Mouse (Mus musculus) forebrain, embryonic 16.5 days (tissue): ENCODE data around the gene Rgs9. TPM values are rescaled to one million over a fixed set of nuclear protein-coding genes. Genes with fewer than 3 reads are reported as not detected.

ENCODE experiments used
- ATAC-seq: fragments of 200-750 bp; cut with Nextera tagmentation; 2 replicates; pipeline ENCODE4 v1.8.0; 2017; ENCODE audit warnings: mild to moderate bottlenecking, moderate library complexity
- H3K27ac ChIP-seq: fragments of 300-500 bp; sonication (generic); 2 replicates; pipeline ENCODE4 v1.5.1; 2014; ENCODE audit warnings: low read length, control low read depth
- H3K27me3 ChIP-seq: fragments of 300-500 bp; sonication (generic); replicated peaks from 2 replicates; pipeline ENCODE4 v1.6.1; 2014; ENCODE audit warnings: low read length; ENCODE audit not compliant: control insufficient read depth, insufficient read depth
- H3K36me3 ChIP-seq: fragments of 300-500 bp; sonication (generic); 2 replicates; pipeline ENCODE4 v1.6.1; 2014; ENCODE audit not compliant: control insufficient read depth, insufficient read depth
- H3K4me1 ChIP-seq: fragments of 300-500 bp; sonication (generic); replicated peaks from 2 replicates; pipeline ENCODE4 v1.6.1; 2014; ENCODE audit warnings: low read length; ENCODE audit not compliant: control insufficient read depth, insufficient read depth
- H3K4me2 ChIP-seq: fragments of 300-500 bp; sonication (generic); 2 replicates; pipeline ENCODE4 v1.6.1; 2014; ENCODE audit warnings: mild to moderate bottlenecking, low read length, control low read depth
- H3K4me3 ChIP-seq: fragments of 300-500 bp; sonication (generic); replicated peaks from 2 replicates; pipeline ENCODE4 v1.5.1; 2014; ENCODE audit warnings: mild to moderate bottlenecking, low read length, control low read depth
- H3K9ac ChIP-seq: fragments of 300-500 bp; sonication (generic); replicated peaks from 2 replicates; pipeline ENCODE4 v1.6.1; 2014; ENCODE audit warnings: low read depth, low read length, control low read depth
- H3K9me3 ChIP-seq: fragments of 300-500 bp; sonication (generic); 2 replicates; pipeline ENCODE4 v1.6.1; 2016; ENCODE audit warnings: low read length; ENCODE audit not compliant: control insufficient read depth
- WGBS: fragments of 180-500 bp; shearing (Covaris S2); extraction: QIAGEN DNeasy Blood & Tissue Kit; methylation state at CpG from one replicate; pipeline ENCODE4 v1.1.7; 2014; 5-methylcytosine and 5-hydroxymethylcytosine counted together
- polyA plus RNA-seq: library from polyadenylated mRNA; unstranded; fragments of >200 nt; fragmentation: Nextera tagmentation; extraction: Ambion mirVana; gene quantifications from 2 replicates; pipeline ENCODE4 v1.2.1, GENCODE M21; 2015

The Rgs9 gene
- polyA plus RNA-seq, 1 experiment from 2014 or later, result 9.7 TPM

- no peaks in the 10 kb centered on the region for H3K4me1 ChIP-seq
- no peak overlapping the region for H3K9ac ChIP-seq
- no peaks in the 10 kb centered on the region for H3K36me3 ChIP-seq
- no peak overlapping the region for H3K4me3 ChIP-seq
- H3K27ac ChIP-seq, result peak overlapping the region; percentile 16; the same call in 1 of the 2 replicates
- H3K27me3 ChIP-seq, result no peaks in the 10 kb centered on the region
- 83% methylated on average over 32 of the region's 32 CpGs for WGBS
- ATAC-seq, result peak; percentile 57
- no peak overlapping the region for H3K4me2 ChIP-seq
- no peaks in the 10 kb centered on the region for H3K9me3 ChIP-seq
Measured at GRCm38 (mm10) chr11:109258941-109259910, 38.7 kb downstream of the Rgs9 start.

DNA sequence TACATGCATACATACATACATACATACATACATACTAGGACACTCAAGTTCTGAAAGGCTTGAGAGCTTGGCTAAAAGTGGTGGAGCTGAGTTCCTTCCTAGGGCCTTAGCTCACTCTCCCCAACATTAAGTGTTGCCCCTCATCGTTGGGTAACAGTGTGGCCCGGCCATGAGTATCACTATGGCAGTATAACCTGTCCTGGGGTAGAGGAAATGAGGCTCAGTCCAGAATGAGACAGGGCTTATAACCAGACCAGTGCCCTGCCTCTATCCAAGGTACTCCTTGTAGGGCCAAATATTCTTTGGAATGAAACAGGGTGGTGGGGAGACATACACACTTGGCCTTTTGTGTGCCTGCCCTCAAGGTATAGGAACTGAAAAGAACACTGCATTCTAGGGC lies 40.1 kb downstream of the Rgs9 start:
- ATAC-seq, result no peak
- H3K27me3 ChIP-seq, result no peaks in the 10 kb centered on the region
- H3K4me2 ChIP-seq, result no peak overlapping the region
- H3K9ac ChIP-seq, result no peak overlapping the region
- no peak overlapping the region for H3K4me3 ChIP-seq
- no peak overlapping the region for H3K27ac ChIP-seq
- H3K9me3 ChIP-seq, result no peaks in the 10 kb centered on the region
- H3K4me1 ChIP-seq, result no peaks in the 10 kb centered on the region
- 95% methylated on average over 2 of the region's 2 CpGs for WGBS
- no peaks in the 10 kb centered on the region for H3K36me3 ChIP-seq

GRCm38 (mm10) chr11:109255022-109255421 lies 42.9 kb downstream of the Rgs9 start:
- no peaks in the 10 kb centered on the region for H3K36me3 ChIP-seq
- no peak for ATAC-seq

DNA sequence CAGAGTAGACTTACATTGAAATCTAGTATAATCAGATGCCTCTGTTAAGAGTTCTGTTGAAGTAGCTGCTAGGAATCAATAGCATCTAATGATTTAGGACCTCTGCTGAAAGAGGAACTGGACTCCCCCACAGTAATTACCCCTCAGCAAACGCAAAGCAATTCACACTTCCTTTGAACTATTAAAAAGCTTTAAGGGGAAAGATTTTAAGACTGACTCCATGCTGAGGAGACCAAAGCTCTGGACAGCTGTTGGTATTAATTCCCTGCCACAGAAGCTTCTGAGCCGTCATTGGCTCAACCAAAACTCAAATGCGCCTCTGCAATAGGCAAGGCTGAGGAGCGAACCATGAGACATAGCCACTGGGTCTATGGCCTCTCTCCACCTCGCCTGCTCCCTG lies 45.4 kb downstream of the Rgs9 start:
- 37% methylated on average over 5 of the region's 5 CpGs for WGBS
- H3K27ac ChIP-seq, result no peak overlapping the region
- no peaks in the 10 kb centered on the region for H3K4me1 ChIP-seq
- H3K27me3 ChIP-seq, result no peaks in the 10 kb centered on the region
- no peak overlapping the region for H3K4me2 ChIP-seq
- no peak overlapping the region for H3K4me3 ChIP-seq
- no peaks in the 10 kb centered on the region for H3K36me3 ChIP-seq
- no peak overlapping the region for H3K9ac ChIP-seq
- no peak for ATAC-seq
- no peaks in the 10 kb centered on the region for H3K9me3 ChIP-seq

More at GRCm38 (mm10) chr11:109255022-109255421, 42.9 kb downstream of the Rgs9 start:
- H3K27me3 ChIP-seq, result no peaks in the 10 kb centered on the region
- H3K27ac ChIP-seq, result no peak overlapping the region
- H3K4me2 ChIP-seq, result no peak overlapping the region
- no peaks in the 10 kb centered on the region for H3K4me1 ChIP-seq
- H3K9me3 ChIP-seq, result no peaks in the 10 kb centered on the region
- H3K9ac ChIP-seq, result no peak overlapping the region
- H3K4me3 ChIP-seq, result no peak overlapping the region
- 83% methylated on average over 4 of the region's 4 CpGs for WGBS

- H3K4me2 ChIP-seq, result no peak overlapping the region
- no peaks in the 10 kb centered on the region for H3K36me3 ChIP-seq
- 95% methylated on average over 4 of the region's 4 CpGs for WGBS
- no peak overlapping the region for H3K4me3 ChIP-seq
- H3K4me1 ChIP-seq, result no peaks in the 10 kb centered on the region
- no peaks in the 10 kb centered on the region for H3K27me3 ChIP-seq
- H3K27ac ChIP-seq, result no peak overlapping the region
- no peak overlapping the region for H3K9ac ChIP-seq
- ATAC-seq, result no peak
- H3K9me3 ChIP-seq, result no peaks in the 10 kb centered on the region
Measured at GRCm38 (mm10) chr11:109250566-109250965, 47.4 kb downstream of the Rgs9 start.

DNA sequence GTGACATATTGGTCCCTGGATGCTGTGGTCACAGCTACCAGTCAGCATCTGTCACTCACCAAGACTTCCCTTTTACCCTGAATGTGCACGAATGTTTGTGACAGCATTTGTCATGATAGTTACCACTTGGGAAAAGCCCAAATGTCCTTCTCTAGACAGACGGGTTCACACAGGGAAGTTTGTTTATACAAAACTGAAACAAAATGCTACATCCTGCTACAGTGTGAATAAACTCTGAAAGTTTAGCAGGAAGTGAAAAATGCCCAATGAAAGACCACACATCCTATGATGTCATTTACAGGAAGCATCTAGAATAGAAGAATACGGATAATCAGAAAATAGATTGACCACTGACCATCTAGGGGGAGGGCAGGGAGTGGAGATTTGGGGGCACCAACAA lies 51.0 kb downstream of the Rgs9 start:
- H3K4me2 ChIP-seq, result no peak overlapping the region
- H3K27ac ChIP-seq, result no peak overlapping the region
- no peaks in the 10 kb centered on the region for H3K4me1 ChIP-seq
- no peak for ATAC-seq
- no peaks in the 10 kb centered on the region for H3K9me3 ChIP-seq
- WGBS, result 78% methylated on average over 3 of the region's 3 CpGs
- H3K4me3 ChIP-seq, result no peak overlapping the region
- no peaks in the 10 kb centered on the region for H3K36me3 ChIP-seq
- H3K27me3 ChIP-seq, result no peaks in the 10 kb centered on the region
- no peak overlapping the region for H3K9ac ChIP-seq

DNA sequence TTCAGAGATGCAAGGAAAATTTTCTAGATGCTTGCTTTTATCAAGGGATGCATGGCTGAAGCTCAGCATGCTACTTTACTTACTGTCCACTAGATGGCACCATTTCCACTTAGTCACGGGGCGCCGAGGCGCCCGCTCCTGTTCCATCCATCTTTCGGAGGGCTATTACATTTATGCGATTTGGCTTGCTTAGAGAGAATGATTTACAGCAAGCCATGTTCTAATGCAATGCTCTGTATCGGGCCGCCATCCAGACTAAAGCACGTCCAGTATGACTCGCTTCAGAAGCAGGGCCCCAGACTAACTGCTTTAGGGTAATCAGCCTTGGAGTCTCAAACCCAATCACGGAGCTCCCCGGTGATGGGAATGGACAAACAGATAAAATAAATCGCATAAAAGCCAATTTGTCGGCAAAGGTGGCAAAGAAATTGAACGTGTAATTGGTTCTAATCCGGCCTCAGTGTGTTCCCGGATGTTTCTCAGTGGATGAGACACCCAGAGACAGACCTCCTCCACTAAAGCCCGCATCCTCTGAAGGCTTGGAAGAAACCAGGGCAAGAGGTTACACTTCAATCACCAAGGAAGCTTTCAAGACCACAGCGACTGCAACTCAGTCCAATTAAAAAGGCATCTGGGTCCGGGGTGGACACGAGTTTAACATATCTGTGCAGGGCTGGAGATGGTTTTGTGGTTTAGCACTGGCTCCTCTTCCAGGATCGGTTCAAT lies 53.1 kb downstream of the Rgs9 start:
- no peaks in the 10 kb centered on the region for H3K36me3 ChIP-seq
- H3K9ac ChIP-seq, result peak overlapping the region; percentile 45; the same call in 1 of the 2 replicates
- H3K27me3 ChIP-seq, result no peaks in the 10 kb centered on the region
- WGBS, result 29% methylated on average over 23 of the region's 23 CpGs
- no peak overlapping the region for H3K27ac ChIP-seq
- peak overlapping the region; percentile 20 for H3K4me2 ChIP-seq
- no peaks in the 10 kb centered on the region for H3K4me1 ChIP-seq
- no peak overlapping the region for H3K4me3 ChIP-seq
- no peaks in the 10 kb centered on the region for H3K9me3 ChIP-seq
- peak; percentile 88 for ATAC-seq

GRCm38 (mm10) chr11:109240126-109240525 lies 57.8 kb downstream of the Rgs9 start:
- Histone ChIP-seq H3K36me3 (no peaks in the 10 kb centered on the region), H3K9me3 (no peaks in the 10 kb centered on the region), H3K4me3 (no peak overlapping the region), H3K4me2 (no peak overlapping the region), H3K4me1 (peaks cover 8% of the 10 kb centered on the region; the same call in 1 of the 2 replicates), H3K27me3 (no peaks in the 10 kb centered on the region), H3K27ac (no peak overlapping the region), H3K9ac (no peak overlapping the region)
- 59% methylated on average over 4 of the region's 4 CpGs for WGBS
- ATAC-seq, result no peak

GRCm38 (mm10) chr11:109238671-109239070 lies 59.3 kb downstream of the Rgs9 start:
- Histone ChIP-seq H3K36me3 (no peaks in the 10 kb centered on the region), H3K27me3 (no peaks in the 10 kb centered on the region), H3K9me3 (no peaks in the 10 kb centered on the region), H3K4me3 (no peak overlapping the region), H3K27ac (no peak overlapping the region), H3K9ac (no peak overlapping the region), H3K4me1 (peaks cover 8% of the 10 kb centered on the region; the same call in 1 of the 2 replicates), H3K4me2 (no peak overlapping the region)
- 83% methylated on average over 6 of the region's 6 CpGs for WGBS
- ATAC-seq, result no peak
